Mouse (Mus musculus) ovary, adult 18-20 months (tissue): Measurements from ENCODE around the gene Ptpn14.

Experiments
- DNase-seq: peaks from one replicate; pipeline ENCODE4 v3.0.0; 2022; ENCODE audit warnings: low spot score, mixed read lengths

Ptpn14 gene

DNA sequence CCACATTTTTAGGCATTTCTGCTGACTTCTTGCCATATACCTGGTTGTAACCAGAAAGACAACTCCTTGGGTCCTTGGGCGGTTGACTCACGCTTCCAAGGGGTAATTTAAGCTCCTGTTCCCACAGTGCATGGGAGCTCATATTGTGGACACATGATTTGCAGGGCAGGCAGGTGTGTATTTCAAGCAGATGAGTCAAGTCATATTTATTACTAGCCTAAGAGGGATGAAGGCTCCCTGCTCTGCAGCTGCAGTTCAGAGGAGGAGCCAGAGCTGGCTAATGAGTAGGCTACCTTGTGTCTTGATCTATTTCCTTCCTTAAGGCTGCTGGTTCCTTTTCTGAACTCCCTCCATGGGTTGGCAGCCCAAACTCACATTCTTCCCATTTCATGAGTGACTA, 83.7 kb downstream of the Ptpn14 start:
- no peak for DNase-seq

DNA sequence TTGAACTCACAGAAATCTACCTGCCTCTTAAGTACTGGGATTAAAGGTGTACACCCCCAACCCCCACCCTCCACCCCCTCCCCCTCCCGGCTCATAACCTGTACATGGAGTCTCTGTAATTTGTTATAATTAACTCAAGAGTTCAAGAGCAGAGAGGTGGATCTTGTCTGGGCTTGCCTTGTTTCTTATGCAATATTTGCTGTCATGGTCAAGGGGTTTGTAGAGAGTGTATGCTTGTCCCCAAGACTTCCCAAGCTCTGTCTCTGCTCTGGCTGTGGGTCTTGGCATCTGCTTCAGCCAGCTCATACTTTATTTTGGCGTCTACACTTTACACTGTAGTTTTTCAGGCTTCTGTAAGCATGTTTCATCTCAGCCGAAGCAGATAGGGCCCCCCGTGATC, 86.3 kb downstream of the Ptpn14 start:
- DNase-seq, result no peak

DNA sequence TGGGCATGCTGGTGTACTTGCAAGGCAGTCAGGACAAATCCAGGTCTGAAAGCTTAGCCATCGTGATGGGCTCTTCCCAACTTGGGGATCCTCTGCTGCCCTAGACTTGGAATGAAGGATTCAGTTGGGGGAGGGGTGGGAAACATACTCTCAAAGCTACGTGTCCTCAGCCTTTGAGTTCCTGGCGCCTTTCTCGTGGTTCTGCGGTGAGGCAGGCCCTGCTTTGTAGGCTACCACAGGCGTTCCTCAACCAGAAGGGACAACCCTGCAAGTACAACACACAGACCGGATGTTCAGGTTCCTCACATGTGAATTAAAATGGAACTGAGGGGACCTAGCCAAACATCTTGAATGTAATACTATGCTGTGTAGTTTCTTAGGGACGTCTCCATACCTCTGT, 89.0 kb downstream of the Ptpn14 start:
- no peak for DNase-seq

DNA sequence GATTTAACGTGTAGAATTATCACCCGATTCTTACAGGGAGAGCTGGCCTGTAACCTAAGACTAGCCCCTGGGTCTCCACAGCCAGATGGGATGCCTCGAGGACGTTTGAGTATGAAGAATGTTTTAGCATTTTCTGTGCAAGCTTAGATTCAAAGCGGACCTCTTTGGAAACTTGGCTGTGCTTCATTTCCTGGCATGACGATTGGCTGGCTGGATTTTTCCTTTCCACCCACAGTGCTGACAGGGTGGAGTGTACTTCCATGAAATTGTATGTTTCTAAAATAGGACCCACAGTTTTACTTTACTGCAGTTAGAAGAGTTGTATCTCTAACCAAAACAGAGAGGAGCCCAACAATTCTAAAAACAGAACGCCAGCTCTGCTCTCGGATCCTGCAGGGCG, 89.7 kb downstream of the Ptpn14 start:
- no peak for DNase-seq

DNA sequence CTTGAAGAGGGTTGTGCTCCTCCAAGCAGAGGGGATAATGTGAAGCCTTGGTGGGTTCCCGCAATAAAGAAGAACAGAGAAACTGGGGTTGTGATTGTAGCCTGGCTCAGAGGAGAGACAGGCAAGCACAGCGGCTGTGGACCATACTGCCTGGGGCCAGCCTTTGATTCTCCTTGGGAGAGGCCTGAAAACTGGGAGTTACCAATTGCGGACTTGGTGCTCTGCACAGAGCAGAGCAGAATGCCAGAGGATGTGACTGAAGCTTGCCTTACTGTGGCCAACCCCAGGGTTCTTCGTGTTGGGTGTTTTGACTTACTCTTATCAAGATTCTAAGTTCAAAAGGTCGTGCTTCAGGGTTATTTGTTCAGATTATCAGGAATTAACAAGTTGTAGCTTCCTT, 92.0 kb downstream of the Ptpn14 start:
- DNase-seq, result no peak

DNA sequence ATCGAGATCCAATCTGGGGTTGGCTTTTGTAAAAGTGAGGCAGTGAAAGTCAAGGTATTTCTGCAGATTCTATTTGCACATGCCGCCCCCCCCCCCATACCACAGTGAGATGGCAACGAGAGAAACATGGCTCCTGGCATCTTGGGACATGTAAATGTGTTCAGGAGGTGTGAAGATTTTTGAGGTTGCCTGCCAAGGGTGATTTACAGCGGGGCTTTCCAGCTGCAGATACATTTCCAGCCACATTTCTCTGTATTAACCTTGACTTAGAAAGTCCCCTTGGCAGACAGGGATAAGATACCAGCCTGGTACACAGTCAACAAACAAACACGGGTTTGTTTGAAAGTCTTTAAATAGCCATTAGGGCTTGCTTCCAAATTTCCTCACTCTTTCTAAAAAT, 96.4 kb downstream of the Ptpn14 start:
- DNase-seq, result no peak

DNA sequence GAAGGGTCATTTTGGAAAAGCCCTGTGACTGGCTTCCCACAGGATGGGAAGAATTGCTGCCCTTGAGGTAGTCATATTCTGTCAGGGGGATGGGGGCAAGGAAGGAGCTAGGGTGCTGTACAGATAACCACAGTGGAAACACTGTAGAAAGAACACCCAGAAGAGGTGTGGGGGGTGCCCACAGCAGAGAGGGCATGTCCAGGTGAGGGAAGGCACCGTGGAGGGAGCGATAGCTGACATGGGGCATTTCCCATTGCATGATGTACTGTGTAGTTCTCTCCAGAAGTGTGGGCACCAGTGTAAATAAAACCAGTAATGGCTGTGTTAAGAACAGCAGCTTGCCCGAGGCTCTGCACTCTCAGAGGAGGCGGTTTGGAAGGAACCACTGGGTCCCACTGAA, 102.3 kb downstream of the Ptpn14 start:
- DNase-seq, result no peak

DNA sequence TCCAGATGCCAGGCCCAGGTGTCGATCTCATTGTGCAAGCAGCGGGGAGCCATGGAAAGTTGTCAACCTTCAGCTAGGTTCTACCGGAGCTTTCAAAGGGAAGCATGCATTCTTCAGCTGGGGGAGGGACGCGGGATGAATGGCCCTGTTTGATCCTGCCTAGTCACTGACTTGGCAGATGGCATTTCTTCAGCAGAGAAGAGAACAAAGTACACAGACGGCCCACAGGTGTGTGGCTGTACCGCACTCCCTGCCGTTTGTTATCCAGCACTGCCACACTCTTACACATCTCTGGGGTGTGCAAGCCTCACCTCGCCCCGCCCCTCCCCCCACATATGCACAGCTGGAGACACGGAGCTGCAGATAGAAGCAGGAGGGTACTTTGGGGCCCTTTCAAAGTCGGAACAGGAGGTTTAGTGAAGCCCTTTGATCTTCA, 102.7 kb downstream of the Ptpn14 start:
- DNase-seq, result no peak

DNA sequence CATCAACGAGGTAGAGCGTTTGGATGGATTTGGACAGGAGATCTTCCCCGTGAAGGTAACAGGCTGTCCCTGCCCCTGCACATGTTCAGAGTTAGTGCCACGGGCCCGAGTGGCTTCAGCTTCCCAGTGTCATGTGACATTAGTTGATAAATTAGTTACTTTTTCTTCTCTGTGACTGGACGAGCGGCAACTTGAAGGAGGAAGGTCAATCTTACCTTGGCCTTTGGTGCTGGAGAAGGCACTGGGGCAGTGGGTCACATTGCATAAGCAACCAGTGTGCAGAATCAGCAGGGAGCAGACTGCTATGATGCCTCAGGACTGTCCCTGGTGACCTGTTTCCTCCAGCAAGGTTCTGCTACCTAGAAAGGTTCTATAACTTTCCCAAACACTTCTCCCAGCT, 105.3 kb downstream of the Ptpn14 start:
- DNase-seq, result no peak

DNA sequence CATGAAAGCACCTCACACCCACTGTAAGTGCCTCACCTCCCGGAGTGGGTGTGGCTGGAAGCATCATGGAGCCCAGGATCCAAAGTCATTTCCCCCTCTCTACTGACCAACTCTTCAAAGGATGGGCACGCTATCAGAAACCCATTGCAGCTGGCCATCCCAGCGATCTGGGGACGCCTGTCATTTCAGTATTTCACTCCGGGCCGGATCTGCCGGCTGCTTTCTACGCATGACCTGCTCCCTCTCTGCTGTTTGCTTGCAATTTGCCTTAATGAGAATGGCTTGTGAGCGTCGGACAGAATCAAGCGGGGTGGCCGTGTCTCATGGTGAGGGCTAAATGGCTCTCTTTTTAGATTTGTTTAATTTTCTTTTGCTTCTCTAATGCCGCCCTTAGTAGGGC, 106.1 kb downstream of the Ptpn14 start:
- DNase-seq, result no peak

DNA sequence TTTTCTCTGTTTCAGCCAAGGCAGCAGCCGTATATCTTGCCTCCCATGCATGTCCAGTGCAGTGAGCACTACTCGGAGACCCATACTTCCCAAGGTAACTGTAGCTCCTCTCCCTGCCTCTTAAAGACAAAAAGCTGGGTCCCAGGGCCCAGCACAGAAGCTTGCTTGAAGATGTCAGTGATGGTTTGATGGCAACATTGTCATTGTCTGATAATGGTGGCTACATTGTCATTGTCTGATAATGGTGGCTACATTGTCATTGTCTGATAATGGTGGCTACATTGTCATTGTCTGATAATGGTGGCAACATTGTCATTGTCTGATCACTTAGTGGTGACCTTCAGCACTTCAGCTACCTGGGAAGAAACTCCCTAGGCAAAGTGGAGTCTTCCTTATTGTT, 118.3 kb downstream of the Ptpn14 start:
- DNase-seq, result no peak

DNA sequence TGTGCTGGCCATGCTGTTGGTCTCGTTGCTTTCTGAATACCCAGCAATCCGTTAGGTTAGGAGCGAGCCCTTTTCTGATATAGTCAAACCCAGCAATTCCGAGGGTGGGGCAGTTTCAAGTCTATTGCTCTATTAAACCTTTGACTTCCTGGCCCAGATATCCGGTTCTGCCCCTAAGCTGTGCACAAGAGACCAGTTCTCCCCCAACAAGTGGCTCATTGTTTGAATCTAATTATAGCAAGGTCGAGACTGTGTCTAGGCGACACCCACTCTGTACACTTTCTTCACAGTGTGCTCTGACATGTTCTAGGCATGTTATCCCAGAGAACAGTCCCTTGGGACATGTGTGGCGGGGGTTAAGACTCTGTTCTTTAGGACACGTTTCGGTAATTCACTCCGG, 121.5 kb downstream of the Ptpn14 start:
- DNase-seq, result no peak

DNA sequence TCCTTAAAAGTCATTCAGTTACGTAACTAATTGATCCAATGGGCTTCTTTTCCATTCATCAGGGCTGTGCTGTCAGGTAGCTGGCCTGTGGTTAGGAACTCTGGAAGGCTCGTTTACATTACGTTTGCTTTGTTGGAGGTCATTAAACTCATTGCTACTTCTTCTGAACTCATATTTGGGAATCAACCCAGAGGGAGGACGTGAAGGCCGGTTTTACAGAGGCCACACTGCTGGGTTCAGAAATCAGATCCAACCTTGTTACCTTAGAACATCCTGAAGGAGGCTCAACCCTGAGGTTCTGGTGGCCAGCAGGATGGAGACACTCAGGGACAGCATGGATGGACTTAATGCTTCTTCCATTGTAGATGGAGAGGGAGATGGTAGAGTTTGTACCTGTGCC, 124.0 kb downstream of the Ptpn14 start:
- no peak for DNase-seq

DNA sequence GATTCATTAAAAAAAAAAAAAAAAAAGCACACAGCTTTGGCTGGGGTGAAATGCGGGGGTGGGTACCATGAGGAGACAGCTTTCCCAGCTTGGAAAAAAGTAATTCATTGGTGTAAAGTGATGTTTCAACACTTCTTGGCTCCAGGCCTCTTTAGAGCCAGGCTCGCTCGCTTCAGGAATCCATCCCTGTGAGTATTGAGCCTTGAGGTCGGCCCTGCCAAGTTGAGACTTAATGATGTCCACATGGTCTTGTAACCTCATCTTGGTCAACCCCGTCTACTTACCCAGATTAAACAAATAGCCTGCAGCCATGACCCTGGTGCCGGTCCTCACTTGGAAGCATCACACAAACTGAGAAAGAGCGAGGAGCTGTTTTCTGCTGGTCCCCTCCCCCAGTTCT, 124.4 kb downstream of the Ptpn14 start:
- DNase-seq, result no peak

DNA sequence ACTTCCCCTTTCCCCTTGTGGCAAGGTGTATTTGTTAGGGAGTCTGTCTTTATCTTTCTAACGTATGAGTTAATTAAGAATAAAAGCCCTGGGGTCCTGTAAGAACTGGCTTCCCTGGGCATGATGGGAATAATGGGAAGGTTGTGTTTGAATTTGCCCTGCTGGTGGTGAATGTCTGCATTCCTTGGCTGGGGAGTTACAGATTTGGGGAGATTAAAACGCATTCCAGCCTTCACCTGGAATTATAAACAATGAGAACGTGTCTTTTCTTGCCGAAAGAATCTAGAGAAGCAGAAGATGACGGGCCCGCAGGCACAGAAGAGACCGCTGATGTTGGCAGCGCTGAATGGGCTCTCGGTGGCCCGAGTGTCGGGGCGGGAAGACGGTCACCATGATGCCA, 126.6 kb downstream of the Ptpn14 start:
- DNase-seq, result no peak

DNA sequence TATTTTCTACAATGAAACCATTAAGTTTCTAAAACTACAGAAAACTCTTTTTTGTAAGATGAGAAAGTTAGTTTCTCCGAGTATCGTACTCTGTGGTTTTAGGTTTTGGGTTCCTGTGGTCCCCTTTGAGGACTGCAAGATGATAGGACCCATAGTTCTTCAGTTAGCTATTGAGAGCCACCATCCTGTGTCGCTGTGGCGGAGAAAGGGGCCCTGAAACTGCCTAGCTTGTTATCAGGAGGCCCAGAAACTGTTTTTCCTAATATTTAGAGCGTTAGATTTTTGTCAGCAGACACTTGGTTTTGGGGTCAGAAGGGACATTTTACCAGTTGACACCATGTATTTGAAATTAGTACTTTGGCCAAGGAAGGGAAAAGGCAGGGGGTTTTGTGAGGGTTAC, 127.7 kb downstream of the Ptpn14 start:
- no peak for DNase-seq

DNA sequence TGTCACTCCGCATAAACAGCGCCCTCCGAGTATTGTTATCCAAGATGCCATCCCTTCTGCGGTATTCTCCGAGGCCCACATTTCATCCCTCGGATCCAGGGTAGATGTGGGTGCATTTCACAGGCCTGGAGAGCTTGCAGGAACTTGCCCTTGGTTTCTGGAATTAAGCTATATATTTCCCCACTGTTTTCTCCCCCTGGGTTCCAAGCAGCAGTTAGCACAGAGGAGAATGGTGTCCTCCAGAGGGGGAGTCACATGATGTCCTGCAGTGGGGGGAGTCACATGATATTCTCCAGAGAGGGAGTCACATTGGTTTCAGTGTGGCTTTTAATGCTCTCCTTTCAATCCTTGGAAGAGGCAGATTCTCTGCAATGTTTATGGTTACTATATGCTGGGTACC, 130.3 kb downstream of the Ptpn14 start:
- DNase-seq, result no peak

DNA sequence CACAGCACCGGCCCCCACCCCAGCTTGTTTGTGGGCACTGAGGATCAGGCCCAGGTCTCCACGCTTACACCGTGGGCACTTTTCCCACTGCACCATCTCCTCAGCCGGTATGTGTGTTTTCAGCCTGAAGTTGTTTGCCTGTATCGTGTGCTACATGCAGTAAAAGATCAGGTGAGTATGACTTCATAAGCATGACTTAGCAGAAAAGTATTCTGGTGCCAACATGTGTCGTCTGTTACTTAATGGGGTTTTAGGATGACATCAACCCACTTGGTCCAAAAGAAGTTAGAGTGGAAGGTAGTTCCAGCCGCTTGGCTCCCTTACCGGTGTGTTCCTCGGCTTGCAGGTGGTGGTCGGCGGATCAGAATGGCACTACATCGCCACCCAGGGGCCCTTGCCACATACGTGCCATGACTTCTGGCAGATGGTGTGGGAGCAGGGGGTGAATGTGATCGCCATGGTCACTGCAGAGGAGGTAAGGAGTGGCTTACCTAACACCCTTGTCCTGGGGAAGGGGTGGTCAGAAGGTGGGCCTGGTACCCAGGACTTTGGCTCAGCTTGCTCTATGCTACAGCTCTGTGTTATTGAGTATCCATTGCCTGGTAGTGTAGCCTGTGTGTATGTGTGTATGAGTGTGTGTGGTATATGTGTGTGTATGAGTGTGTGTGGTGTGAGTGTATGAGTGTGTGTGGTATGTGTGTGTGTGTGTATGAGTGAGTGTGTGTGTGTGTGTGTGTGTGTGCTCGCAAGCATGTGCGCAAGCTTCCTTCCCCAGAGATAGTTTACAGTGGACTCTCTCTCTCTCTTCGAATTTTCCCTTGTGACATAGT, 132.3 kb downstream of the Ptpn14 start:
- DNase-seq, result no peak

DNA sequence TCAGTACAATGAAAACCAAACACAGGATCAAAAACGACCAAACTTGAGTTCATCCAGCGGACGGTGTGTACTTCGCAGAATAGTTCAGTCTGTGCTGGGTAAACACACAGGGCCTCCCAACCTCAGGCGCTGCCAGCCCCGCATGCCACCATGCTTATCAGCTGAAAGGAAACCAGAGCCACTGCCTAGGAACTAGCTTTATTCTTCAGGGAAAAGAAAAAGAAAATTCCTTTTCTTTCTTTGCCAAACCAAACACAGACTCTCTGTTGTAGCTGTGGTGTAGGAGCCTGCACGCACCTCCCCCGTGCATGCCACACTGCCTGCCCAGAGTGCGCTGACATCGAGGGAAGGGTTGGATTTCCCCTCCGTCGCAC, 132.9 kb downstream of the Ptpn14 start:
- DNase-seq, result no peak

DNA sequence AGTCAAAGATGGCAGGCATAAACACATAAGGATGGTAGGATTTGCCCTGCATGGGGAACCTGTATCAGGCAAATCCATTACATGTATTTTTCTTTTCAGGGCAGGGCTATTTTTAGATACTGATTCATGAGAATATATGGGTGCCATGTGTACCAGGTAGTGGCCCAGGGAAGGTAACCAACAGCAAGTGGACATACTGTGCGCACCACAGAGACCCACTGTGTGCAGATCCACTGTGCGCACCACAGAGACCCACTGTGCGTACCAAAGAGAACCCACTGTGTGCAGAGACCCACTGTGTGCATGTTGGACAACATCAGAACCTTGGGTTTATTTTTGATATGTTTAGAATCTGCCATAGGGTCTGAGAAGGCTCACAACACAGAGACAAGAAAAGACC, 135.7 kb downstream of the Ptpn14 start:
- no peak for DNase-seq

DNA sequence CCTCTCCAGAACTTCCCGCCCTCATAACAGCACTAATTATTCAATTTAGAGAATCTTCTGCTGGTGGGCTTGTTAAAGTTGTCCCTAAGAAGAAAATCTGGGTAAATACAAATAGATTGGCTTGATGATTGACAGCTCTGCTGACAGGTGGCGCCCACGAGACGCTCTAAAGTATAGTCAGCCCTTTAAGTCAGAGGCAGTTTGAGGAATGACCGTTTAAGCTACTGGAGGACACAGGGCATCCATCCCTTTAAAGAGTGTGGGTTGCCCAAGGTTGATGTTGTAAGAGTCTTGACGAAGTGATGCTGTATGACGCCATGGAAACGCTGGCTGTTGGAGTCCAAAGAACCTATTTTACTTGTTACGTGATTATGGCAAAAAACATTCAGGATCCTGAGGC, 136.2 kb downstream of the Ptpn14 start:
- no peak for DNase-seq

DNA sequence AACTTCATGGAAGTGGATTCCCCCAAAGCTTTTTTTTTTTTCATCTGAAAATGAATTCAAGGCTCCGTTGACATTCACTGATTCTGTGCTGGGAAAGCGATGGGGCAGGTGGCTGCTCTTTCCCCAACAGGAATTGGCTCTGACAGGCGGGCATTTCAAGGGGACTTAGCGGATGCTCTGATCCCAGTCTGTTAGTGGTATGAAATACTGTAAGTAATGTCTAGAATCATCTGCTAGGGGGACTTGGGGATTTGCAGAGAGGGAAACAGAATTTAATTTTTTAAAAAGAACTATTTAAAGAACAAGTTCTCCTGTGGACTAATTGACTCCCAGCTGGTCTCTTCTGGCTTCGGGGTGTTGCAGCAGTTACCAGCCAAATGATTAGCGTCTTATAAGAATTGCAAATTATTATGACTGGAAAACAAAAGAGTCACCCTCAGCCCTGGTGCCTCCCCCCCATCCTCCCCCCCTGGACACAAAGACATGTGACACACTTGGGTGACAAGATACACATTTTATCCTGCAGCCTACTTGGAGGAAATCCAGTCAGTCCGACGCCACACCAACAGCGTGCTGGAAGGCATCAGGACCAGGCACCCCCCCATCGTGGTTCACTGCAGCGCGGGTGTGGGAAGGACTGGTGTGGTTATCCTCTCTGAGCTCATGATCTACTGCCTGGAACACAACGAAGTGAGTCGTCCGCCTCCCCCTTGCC, 136.9 kb downstream of the Ptpn14 start:
- no peak for DNase-seq

DNA sequence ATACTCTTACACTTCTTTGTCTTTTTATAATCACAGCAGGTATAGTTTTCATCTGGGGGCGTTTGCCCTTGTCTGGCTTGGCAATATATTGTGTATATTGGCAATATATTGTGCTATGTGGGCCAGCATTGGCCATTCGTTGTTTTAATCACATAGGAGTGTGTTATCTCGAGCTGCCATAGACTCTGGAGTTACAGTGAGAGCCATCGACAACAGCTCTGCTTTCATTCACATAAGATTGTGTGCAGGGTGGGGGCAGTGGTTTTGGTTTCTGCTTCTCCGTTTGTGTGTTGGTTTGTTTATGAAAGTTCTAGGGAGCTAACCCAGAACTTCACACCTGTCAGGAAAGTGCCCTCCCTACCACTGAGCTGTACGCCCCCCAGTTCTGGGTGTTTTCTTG, 138.6 kb downstream of the Ptpn14 start:
- DNase-seq, result no peak

DNA sequence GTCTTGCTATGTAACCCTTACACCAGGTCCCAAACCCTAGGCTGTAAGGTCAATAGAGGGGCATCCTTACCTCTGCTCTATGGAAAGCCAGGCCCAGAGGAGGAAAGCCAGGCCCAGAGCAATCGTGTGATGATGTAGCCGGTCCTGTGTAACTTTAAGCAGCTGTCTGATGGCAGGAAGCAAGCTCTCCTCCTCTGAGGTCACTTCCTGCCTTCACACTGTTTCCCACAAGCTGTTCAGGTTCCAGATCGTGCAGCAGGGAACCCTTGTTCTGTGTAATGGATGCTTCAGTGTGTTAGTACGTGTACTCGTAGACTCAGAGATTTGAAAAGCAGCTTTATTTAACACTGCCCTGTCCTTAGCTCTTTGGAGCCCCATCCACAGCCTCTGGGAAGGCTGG, 139.0 kb downstream of the Ptpn14 start:
- no peak for DNase-seq
